13 mouse cellular contexts compared by ENCODE assay signal in genomic region chr5:115799895-115800232, GRCm38 (mm10). TPM values are rescaled to one million over a fixed set of nuclear protein-coding genes. Genes with fewer than 3 reads are reported as not detected.
DNase-seq lines count a peak whose midpoint lies in the region; ATAC-seq and TF ChIP-seq lines count a peak whose summit lies in the region.
"Had no signal": no experiment of that assay in that cellular context is flagged by ENCODE, and none has a peak within 500 bp of the region (broad histone marks: within the 10 kb centered on the region; RNA-seq: fewer than 3 reads in every experiment).

No protein-coding gene starts in this region.

- no peak overlapping the region for H3K27ac ChIP-seq in hindbrain, embryonic 15.5 days (replicated peaks)
- no peak overlapping the region for H3K27ac ChIP-seq in hindbrain, embryonic 14.5 days
- no peak overlapping the region for H3K27ac ChIP-seq in thymus, adult 2 months (ENCODE audit: control insufficient read depth, insufficient read depth, low read length)
- H3K27ac ChIP-seq: intestine, embryonic 15.5 days; neural tube, embryonic 13.5 days had no signal

- no peak for TF ChIP-seq CTCF in thymus, adult 2 months (IDR thresholded peaks at IDR 0.05; ENCODE audit: borderline replicate concordance, control insufficient read depth, extremely low read depth, insufficient read depth, low read length, poor library complexity)

- no peaks in the 10 kb centered on the region for H3K27me3 ChIP-seq in hindbrain, embryonic 15.5 days
- H3K27me3 ChIP-seq in hindbrain, embryonic 14.5 days (ENCODE audit: control insufficient read depth, insufficient read depth, low read length), result no peaks in the 10 kb centered on the region
- no peaks in the 10 kb centered on the region for H3K27me3 ChIP-seq in thymus, adult 2 months (ENCODE audit: control insufficient read depth, insufficient read depth, low read length)
- H3K27me3 ChIP-seq: intestine, embryonic 15.5 days; neural tube, embryonic 13.5 days had no signal

- 0 out of 2 replicates have a peak, but pooled peaks cover 6% of the 10 kb centered on the region for H3K4me1 ChIP-seq in hindbrain, embryonic 15.5 days (replicated peaks)
- 0 out of 2 replicates have a peak, but pooled peaks cover 4% of the 10 kb centered on the region for H3K4me1 ChIP-seq in hindbrain, embryonic 14.5 days (replicated peaks; ENCODE audit: control insufficient read depth, insufficient read depth, low read length)
- H3K4me1 ChIP-seq in thymus, adult 2 months (replicated peaks; ENCODE audit: control insufficient read depth, insufficient read depth, low read length), result peaks cover 3% of the 10 kb centered on the region
- H3K4me1 ChIP-seq: intestine, embryonic 15.5 days had no signal

- 27% methylated on average over 4 of the region's 4 CpGs for WGBS in hindbrain, embryonic 15.5 days
- 31% methylated on average over 4 of the region's 4 CpGs for WGBS in hindbrain, embryonic 14.5 days
- WGBS in thymus, adult 2 months, result 37% methylated on average over 4 of the region's 4 CpGs

- no peaks in the 10 kb centered on the region for H3K9me3 ChIP-seq in hindbrain, embryonic 15.5 days
- H3K9me3 ChIP-seq in hindbrain, embryonic 14.5 days (ENCODE audit: control insufficient read depth, low read length), result no peaks in the 10 kb centered on the region
- H3K9me3 ChIP-seq: intestine, embryonic 15.5 days; neural tube, embryonic 13.5 days had no signal

- 0 out of 2 replicates have a peak overlapping the region, but pooled peaks have one; percentile 9 for H3K4me2 ChIP-seq in hindbrain, embryonic 15.5 days
- H3K4me2 ChIP-seq in hindbrain, embryonic 14.5 days (replicated peaks), result no peak overlapping the region; the same call in 1 of the 2 replicates
- H3K4me2 ChIP-seq: intestine, embryonic 15.5 days; neural tube, embryonic 13.5 days had no signal

- DNase-seq in cerebellum, postnatal 10 days, result peak; percentile 27 to 29
- no peak for DNase-seq in cerebellum, adult 9-10 months
- DNase-seq in hindbrain, embryonic 14.5 days (ENCODE audit: low spot score), result no peak
- DNase-seq in thymus, postnatal 4 days, result peak; percentile 14
- DNase-seq in thymus, adult 2 months, result no peak
- no peak for DNase-seq in adrenal gland, adult (ENCODE audit: inconsistent age in 2 of 2, low spot score in 1 of 2)
- DNase-seq: gastrocnemius, postnatal 14 days; layer of hippocampus, adult 9-11 months; lung, postnatal 36 days had no signal

- H3K9ac ChIP-seq in hindbrain, embryonic 15.5 days, result no peak overlapping the region
- no peak overlapping the region for H3K9ac ChIP-seq in hindbrain, embryonic 14.5 days
- H3K9ac ChIP-seq: intestine, embryonic 15.5 days; neural tube, embryonic 13.5 days had no signal

- no peaks in the 10 kb centered on the region for H3K36me3 ChIP-seq in hindbrain, embryonic 15.5 days
- H3K36me3 ChIP-seq in hindbrain, embryonic 14.5 days (replicated peaks; ENCODE audit: control insufficient read depth, insufficient read depth), result no peaks in the 10 kb centered on the region
- H3K36me3 ChIP-seq in thymus, adult 2 months (ENCODE audit: control insufficient read depth, insufficient read depth, low read length), result no peaks in the 10 kb centered on the region
- H3K36me3 ChIP-seq: intestine, embryonic 15.5 days; neural tube, embryonic 13.5 days had no signal

- H3K4me3 ChIP-seq in hindbrain, embryonic 15.5 days, result no peak overlapping the region
- no peak overlapping the region for H3K4me3 ChIP-seq in hindbrain, embryonic 14.5 days (replicated peaks; ENCODE audit: low read length)
- no peak overlapping the region for H3K4me3 ChIP-seq in thymus, adult 2 months (ENCODE audit: control insufficient read depth, insufficient read depth, low read length)
- H3K4me3 ChIP-seq: intestine, embryonic 15.5 days; neural tube, embryonic 13.5 days had no signal

- TF ChIP-seq POLR2A in thymus, adult 2 months (IDR thresholded peaks at IDR 0.05; ENCODE audit: control insufficient read depth, extremely low read depth, insufficient read depth, low read length, poor library complexity), result no peak

- ATAC-seq in hindbrain, embryonic 15.5 days (ENCODE audit: low FRiP score, low read depth), result no peak
- no peak for ATAC-seq in hindbrain, embryonic 14.5 days (ENCODE audit: low FRiP score)
- no peak for ATAC-seq in frontal cortex, adult (ENCODE audit: low TSS enrichment)
- ATAC-seq: intestine, embryonic 15.5 days had no signal

RNA-seq across cellular contexts. Expression of gene Cit, which starts 45.2 kb away (rescaled TPM):
- polyA plus RNA-seq in hindbrain, embryonic 15.5 days (2015; fragmentation: Nextera tagmentation; extraction: Ambion mirVana), result 30.2 and 32.8 TPM in 2 replicates
- 27.0 and 27.5 TPM in 2 replicates for polyA plus RNA-seq in hindbrain, embryonic 14.5 days (2014; fragmentation: Nextera tagmentation; extraction: Ambion mirVana)
- polyA plus RNA-seq in thymus, adult 2 months (2012; rRNA removed), result 14.1 and 21.9 TPM in 2 replicates

Comparison
In these comparisons a context has a peak if more than half of its experiments do, and no peak if none do; other contexts are left out.
1. DNase-seq: peak in cerebellum, postnatal 10 days (2 of 2) and thymus, postnatal 4 days (single experiment); none in cerebellum, adult 9-10 months (single experiment), hindbrain, embryonic 14.5 days (single experiment), thymus, adult 2 months (single experiment) and adrenal gland, adult (0 of 2).